Mouse (Mus musculus): ENCODE results near the gene Mcts2.

- TF ChIP-seq CTCF (IDR thresholded peaks at IDR 0.05; ENCODE audit: borderline replicate concordance, insufficient read depth, low read depth, low read length) (peak; percentile 86), POLR2A (IDR thresholded peaks at IDR 0.05; ENCODE audit: borderline replicate concordance, insufficient read depth, low read length) (no peak)
These were observed 6.4 kb downstream of the Mcts2 start for GRCm38 (mm10) chr2:152693233-152693632.
